Mouse (Mus musculus) stomach, embryonic 16.5 days (tissue): ENCODE measurements around the gene Ice1. TPM values are rescaled to one million over a fixed set of nuclear protein-coding genes. Genes with fewer than 3 reads are reported as not detected.

Experiments used
- ATAC-seq: fragments of 200-750 bp; cut with Nextera tagmentation; 2 replicates; pipeline ENCODE4 v1.8.0; 2017; ENCODE audit warnings: moderate number of reproducible peaks, moderate TSS enrichment; ENCODE audit not compliant: insufficient read depth, low FRiP score
- H3K27ac ChIP-seq: fragments of 300-500 bp; sonication (generic); 2 replicates; pipeline ENCODE4 v1.5.1; 2014; ENCODE audit warnings: low read length
- H3K27me3 ChIP-seq: fragments of 300-500 bp; sonication (generic); 2 replicates; pipeline ENCODE4 v1.6.1; 2014; ENCODE audit warnings: low read length, control low read depth, mixed read lengths; ENCODE audit not compliant: control insufficient read depth, insufficient read depth
- H3K36me3 ChIP-seq: fragments of 300-500 bp; sonication (generic); 2 replicates; pipeline ENCODE4 v1.6.1; 2014; ENCODE audit warnings: low read length; ENCODE audit not compliant: control insufficient read depth, insufficient read depth
- H3K4me1 ChIP-seq: fragments of 300-500 bp; sonication (generic); 2 replicates; pipeline ENCODE4 v1.6.1; 2014; ENCODE audit warnings: low read length, control low read depth, mixed read lengths; ENCODE audit not compliant: control insufficient read depth, insufficient read depth
- H3K4me2 ChIP-seq: fragments of 300-500 bp; sonication (generic); 2 replicates; pipeline ENCODE4 v1.6.1; 2014; ENCODE audit warnings: low read depth, low read length, mixed read lengths
- H3K4me3 ChIP-seq: fragments of 300-500 bp; sonication (generic); replicated peaks from 2 replicates; pipeline ENCODE4 v1.5.1; 2014; ENCODE audit warnings: mild to moderate bottlenecking, low read length
- H3K9ac ChIP-seq: fragments of 300-500 bp; sonication (generic); 2 replicates; pipeline ENCODE4 v1.6.1; 2014; ENCODE audit warnings: low read length
- H3K9me3 ChIP-seq: fragments of 300-500 bp; sonication (generic); replicated peaks from 2 replicates; pipeline ENCODE4 v1.6.1; 2016; ENCODE audit warnings: low read length, control low read depth; ENCODE audit not compliant: control insufficient read depth
- WGBS: fragments of 180-500 bp; shearing (Covaris S2); extraction: QIAGEN DNeasy Blood & Tissue Kit; methylation state at CpG from one replicate; pipeline ENCODE4 v1.1.7; 2014; 5-methylcytosine and 5-hydroxymethylcytosine counted together
- polyA plus RNA-seq: library from polyadenylated mRNA; unstranded; fragments of >200 nt; fragmentation: Nextera tagmentation; extraction: Ambion mirVana; gene quantifications from 2 replicates; pipeline ENCODE4 v1.2.1, GENCODE M21; 2015

The Ice1 gene
- polyA plus RNA-seq, 1 experiment from 2014 or later, result 15.8 TPM

DNA sequence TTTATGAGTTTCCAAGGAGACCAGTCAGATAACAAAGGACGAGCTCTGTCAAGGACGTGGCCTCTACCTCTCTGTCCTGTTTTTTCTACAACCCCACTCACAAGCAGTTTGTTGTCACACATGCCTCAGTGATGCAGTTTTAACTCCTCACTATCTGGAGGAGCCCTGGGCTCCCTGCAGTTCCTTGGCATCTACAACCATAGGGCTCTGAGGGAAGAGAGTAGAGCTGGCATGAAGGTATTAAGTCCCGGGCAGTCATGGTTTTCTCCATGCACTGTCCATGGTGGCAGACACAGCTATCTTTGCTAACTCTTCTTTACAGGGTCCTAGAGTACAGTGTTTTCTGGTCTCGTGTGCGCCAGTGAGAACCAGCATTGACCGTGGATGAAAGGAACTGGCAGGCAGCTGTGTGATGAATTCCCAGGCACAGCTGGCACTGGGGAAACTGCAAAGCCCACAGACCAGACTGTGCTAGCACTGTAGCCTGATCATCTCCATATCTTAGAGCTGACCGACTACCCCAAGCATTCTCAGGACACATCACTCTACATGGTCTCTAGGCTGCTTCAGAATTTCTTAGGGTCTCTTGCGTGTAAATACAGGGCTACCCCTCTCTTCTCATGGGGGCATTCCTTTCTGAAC lies 127.9 kb downstream of the Ice1 start:
- Histone ChIP-seq H3K4me2 (no peak overlapping the region), H3K9me3 (no peaks in the 10 kb centered on the region), H3K27me3 (no peaks in the 10 kb centered on the region), H3K36me3 (no peaks in the 10 kb centered on the region), H3K27ac (no peak overlapping the region), H3K9ac (no peak overlapping the region), H3K4me1 (no peaks in the 10 kb centered on the region), H3K4me3 (no peak overlapping the region)
- 77% methylated on average over 8 of the region's 8 CpGs for WGBS
- ATAC-seq, result no peak

DNA sequence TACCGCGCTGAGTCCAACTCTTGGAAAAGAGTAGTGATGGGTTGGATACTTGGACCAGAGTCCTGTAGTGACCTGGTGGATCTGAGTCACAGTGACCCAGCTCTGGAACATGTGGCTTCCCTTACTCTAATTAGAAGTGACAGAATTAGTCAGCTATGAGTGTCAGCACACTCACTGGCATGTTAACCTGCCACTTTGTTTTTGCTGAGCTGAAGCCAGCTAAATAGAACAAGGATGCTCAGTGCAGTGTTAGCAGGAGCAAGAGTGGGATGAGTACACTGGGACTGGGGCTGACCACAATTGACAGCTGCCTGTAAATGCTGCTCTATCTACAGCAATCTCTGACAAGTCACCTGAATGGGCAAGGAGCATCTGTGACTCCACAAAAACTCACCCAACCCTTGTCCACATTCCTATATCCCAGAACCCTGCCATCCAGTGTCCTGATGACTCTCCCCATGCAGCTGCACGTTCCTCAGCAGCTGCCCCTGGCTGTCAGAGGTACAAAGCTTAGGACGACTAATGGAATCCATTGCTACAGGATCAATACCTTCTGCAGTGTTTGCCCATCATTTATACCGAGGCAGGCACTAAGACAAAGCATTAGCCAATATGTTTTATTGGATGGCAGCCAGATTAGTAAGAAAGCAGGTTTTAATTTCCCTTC lies 128.6 kb downstream of the Ice1 start:
- no peak overlapping the region for H3K4me2 ChIP-seq
- H3K27ac ChIP-seq, result no peak overlapping the region
- H3K27me3 ChIP-seq, result no peaks in the 10 kb centered on the region
- H3K9ac ChIP-seq, result no peak overlapping the region
- H3K36me3 ChIP-seq, result no peaks in the 10 kb centered on the region
- H3K4me1 ChIP-seq, result no peaks in the 10 kb centered on the region
- no peak overlapping the region for H3K4me3 ChIP-seq
- no peak for ATAC-seq
- no peaks in the 10 kb centered on the region for H3K9me3 ChIP-seq
- 54% methylated on average over 5 of the region's 5 CpGs for WGBS

Other genes starting within 250 kb of the Ice1 start
- 2.6 and 3.7 TPM in 2 replicates for gene Adamts16, start 204.2 kb upstream of the Ice1 start, polyA plus RNA-seq